Mouse (Mus musculus) left cerebral cortex, postnatal 10 days (tissue): ENCODE results near the gene Myo1g. TPM values are rescaled to one million over a fixed set of nuclear protein-coding genes. Genes with fewer than 3 reads are reported as not detected.
"Not testable (repeated sequence)": the region's sequence is repeated elsewhere in the genome, so short reads cannot be mapped to it uniquely, and the experiment has no call there.

Experiments
- DNase-seq, 2 experiments: peaks; one replicate each; pipeline ENCODE4 v3.0.0; 2021 to 2022; ENCODE audit warnings: low spot score in 2 of 2, mixed read lengths in 1 of 2; ENCODE audit errors: extremely low spot score in 1 of 2
- intact Hi-C: fragments of 180-260 bp; cut with DNase I; formaldehyde crosslinking; loops from one replicate; pipeline ENCODE4 v1.15.1; 2025
- total RNA-seq, 2 experiments: library from RNA; stranded (reverse); gene quantifications; 2 replicates each; pipeline ENCODE4 v1.2.3; 2021

The Myo1g gene
- total RNA-seq, 2 experiments from 2014 or later: 0.51 to 0.85 TPM

GRCm38 (mm10) chr11:6545186-6545856, 24.6 kb upstream of the Myo1g start:
- intact Hi-C loops: loop anchor here (5.0 kb wide), 2 partner anchors 52 to 78 kb away; no protein-coding TSS in a partner anchor
- DNase-seq: no peak

GRCm38 (mm10) chr11:6544683-6545082, 23.9 kb upstream of the Myo1g start:
- DNase-seq: no peak
- intact Hi-C loops: loop anchor here (5.0 kb wide), 2 partner anchors 53 to 77 kb away; no protein-coding TSS in a partner anchor

GRCm38 (mm10) chr11:6530746-6531145, 10.0 kb upstream of the Myo1g start:
- DNase-seq: no peak
- intact Hi-C loops: no loop called here

GRCm38 (mm10) chr11:6529961-6530360, 9.2 kb upstream of the Myo1g start:
- intact Hi-C loops: loop anchor here (5.0 kb wide), 1 partner anchor 53 kb away; the partner anchor contains the start of gene Purb
- no peak for DNase-seq

- DNase-seq: peak; percentile 97 to 99
- intact Hi-C loops: loop anchor here (5.0 kb wide), 1 partner anchor 51 kb away; the partner anchor contains the start of gene Purb
Measured at GRCm38 (mm10) chr11:6528186-6529006, 7.6 kb upstream of the Myo1g start.

- no peak for DNase-seq
- intact Hi-C loops: loop anchor here (5.0 kb wide), 1 partner anchor 50 kb away; the partner anchor contains the start of gene Purb
Measured at GRCm38 (mm10) chr11:6527256-6528185, 6.8 kb upstream of the Myo1g start.

GRCm38 (mm10) chr11:6526526-6527255, 5.9 kb upstream of the Myo1g start:
- intact Hi-C loops: loop anchor here (5.0 kb wide), 1 partner anchor 49 kb away; the partner anchor contains the start of gene Purb
- DNase-seq: not testable (repeated sequence)

GRCm38 (mm10) chr11:6525241-6525640, 4.5 kb upstream of the Myo1g start:
- intact Hi-C loops: loop anchor here (5.0 kb wide), 1 partner anchor 48 kb away; the partner anchor contains the start of gene Purb
- DNase-seq: no peak

- DNase-seq: no peak
- intact Hi-C loops: loop anchor here (5.0 kb wide), 1 partner anchor 48 kb away; the partner anchor contains the start of gene Purb
Measured at GRCm38 (mm10) chr11:6524880-6525238, 4.1 kb upstream of the Myo1g start.

- intact Hi-C loops: no loop called here
- no peak for DNase-seq
Measured at GRCm38 (mm10) chr11:6524165-6524879, 3.6 kb upstream of the Myo1g start.

- no peak for DNase-seq
- intact Hi-C loops: no loop called here
Measured at GRCm38 (mm10) chr11:6523662-6524088, 2.9 kb upstream of the Myo1g start.

- intact Hi-C loops: no loop called here
- DNase-seq: no peak
Measured at GRCm38 (mm10) chr11:6522782-6523525, 2.2 kb upstream of the Myo1g start.

GRCm38 (mm10) chr11:6519491-6520033, 1.2 kb downstream of the Myo1g start:
- no peak for DNase-seq
- intact Hi-C loops: no loop called here

- DNase-seq: no peak
- intact Hi-C loops: no loop called here
Measured at GRCm38 (mm10) chr11:6514837-6515236, 5.9 kb downstream of the Myo1g start.

GRCm38 (mm10) chr11:6508269-6508876, 12.4 kb downstream of the Myo1g start:
- no peak for DNase-seq
- intact Hi-C loops: no loop called here

- DNase-seq: no peak
- intact Hi-C loops: no loop called here
Measured at GRCm38 (mm10) chr11:6506516-6506915, 14.2 kb downstream of the Myo1g start.
